Mouse (Mus musculus): ENCODE data around the gene Coq5.

Gene Coq5

DNA sequence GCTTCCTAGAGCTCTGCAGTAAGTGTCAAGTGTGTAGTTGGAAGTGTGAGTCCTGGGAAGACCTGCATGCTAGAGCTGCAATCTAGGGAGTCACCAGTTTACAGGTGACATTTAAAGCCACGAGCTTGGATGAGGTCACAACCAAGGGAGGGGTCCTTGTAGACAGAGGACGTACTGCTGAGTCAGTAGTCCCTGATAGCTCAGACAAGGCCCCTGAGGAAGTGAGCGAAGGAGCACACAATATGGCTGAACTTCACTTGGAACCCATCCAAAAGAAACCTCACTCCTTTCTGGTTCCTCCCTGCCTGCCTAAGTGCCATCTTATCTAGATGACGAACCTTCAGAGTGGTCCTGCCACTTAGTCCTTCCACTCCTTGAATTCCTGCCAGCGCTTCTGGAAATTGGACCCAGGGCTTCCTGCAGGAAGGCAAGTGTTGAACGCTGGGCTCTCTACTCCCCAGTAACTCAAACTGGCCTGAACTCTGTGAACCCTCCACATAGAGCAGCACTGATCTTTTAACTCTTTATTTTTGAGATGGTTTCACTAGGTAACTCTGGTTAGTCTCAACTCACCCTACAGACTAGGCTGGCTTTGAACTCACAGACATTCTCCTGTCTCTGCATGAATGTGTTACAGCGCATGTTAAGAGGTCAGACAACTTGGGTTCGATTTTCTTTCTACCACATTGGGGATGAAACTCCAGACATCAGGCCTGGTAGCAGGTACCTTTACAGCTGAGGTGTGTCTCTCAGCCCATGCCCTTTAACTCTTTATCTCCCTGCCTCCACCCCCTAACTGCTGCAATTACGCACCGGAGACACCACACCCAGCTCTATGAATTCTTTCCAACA is 33.6 kb downstream of the Coq5 start:
- no peak for DNase-seq (ENCODE audit: low spot score in 2 of 2)

DNA sequence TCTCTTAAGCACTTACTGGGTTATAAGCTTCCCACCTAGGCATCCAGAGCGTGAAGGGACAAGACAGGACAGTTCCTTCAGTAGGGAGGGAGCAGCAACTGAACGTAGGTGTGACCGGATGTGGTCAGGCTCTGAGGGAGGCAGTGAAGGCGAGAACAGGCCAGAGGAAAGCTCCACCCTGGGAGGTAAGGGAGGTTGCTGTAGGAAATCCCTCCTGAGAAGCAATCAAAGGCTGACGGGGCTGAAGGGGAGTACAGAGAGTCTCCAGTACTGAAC is 34.1 kb downstream of the Coq5 start:
- DNase-seq (ENCODE audit: low spot score in 2 of 2): no peak

GRCm38 (mm10) chr5:115316968-115317644 is 37.6 kb downstream of the Coq5 start:
- DNase-seq (ENCODE audit: low spot score in 2 of 2): no peak

- DNase-seq (ENCODE audit: low spot score in 2 of 2): no peak
Observed at GRCm38 (mm10) chr5:115317645-115318328, 38.3 kb downstream of the Coq5 start.

DNA sequence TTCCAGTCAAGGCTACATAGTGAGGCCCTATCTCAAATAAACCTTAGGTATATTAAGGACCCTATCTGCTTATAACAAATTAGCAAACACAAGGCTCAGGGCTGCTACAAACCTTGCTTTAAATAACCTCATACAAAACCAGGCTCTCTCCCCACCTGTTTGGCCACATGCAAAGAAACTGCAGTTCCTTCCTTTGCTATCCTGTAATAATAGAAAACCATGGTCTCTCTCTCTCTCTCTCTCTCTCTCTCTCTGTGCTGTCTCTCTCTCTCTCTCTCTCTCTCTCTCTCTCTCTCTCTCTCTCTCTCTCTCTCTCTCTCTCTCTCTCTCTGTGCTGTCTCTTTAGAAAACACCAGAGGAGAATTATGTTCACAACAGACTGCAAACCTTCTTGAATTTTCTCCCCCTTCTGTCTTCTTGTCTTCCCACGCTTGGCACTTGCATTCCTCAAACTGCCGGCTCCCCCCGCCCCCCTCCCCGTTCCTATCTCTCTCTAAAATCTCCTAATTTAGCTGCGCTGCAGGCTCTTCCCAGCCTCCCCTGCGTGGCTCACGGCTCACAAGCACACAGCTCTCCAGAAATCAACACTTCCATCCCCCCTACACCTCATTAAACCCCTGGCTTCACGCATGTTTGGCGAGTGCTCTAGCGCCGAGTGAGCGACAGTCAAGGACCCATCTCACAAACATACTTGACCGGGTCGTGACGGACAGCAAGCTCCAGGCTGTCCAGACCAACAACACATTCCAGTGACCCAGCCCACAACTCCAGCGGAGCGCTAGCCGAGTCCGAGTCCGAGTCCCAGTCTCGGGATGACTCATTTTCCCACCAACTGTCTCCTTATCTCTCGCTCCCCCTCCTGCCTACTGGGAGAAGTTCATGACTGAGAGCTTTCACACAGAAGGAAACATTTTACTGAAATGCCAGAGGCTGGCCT is 39.8 kb downstream of the Coq5 start:
- peak in 1 of 2 experiments; percentile 12 for DNase-seq (ENCODE audit: low spot score in 2 of 2)

GRCm38 (mm10) chr5:115326256-115326831 is 46.9 kb downstream of the Coq5 start:
- DNase-seq (ENCODE audit: low spot score in 2 of 2): peak; percentile 13 to 19

GRCm38 (mm10) chr5:115326875-115327609 is 47.6 kb downstream of the Coq5 start, which contains the start of gene Srsf9:
TSS of gene Srsf9 (plus strand) at chr5:115327177.
- peak; percentile 94 for DNase-seq (ENCODE audit: low spot score in 2 of 2)

DNA sequence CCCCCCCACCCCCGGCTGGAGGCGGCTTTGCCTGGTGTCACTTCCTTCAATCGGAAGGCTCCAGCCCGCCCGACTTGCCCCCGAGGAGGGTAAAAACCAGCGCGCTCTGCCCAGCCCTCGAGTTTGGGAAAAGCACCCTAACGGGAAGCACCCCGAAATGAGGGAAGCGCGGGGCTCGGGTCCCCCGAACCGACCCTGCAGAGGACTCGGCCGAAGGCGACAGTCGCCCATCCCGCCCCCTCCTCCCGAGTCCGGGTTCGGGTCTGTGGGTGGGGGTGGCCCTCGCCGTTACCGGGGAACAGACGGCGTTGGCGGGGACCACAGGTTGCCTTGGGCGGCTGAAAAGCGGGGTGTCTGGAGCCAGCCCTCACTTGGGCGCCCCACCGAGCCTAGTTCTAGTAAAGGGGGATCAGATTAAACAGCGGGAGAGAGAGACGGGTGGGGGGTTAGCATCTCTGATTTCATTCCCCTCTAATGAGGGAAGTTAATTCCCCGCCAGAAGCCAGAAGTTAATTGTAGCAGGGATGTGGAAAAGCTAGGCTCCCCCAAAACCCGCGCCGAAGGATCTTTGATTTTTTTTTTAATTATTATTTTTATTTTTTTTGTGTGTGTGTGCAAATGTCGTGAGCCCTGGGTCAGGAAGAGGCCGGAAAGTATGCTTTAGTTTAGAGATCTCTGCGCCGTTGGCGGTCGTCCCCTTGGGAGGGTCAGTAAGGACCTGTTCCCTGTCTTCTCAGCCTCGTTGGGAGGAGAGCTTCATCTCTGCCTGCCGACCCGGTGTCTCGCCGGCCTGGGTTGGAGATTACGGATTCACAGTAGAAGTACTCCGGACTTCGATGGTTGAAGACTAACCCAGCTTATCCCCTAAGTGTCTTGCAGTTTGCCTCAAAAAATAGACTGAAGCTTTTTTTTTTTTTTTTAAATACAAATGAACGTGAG is 48.4 kb downstream of the Coq5 start:
- DNase-seq (ENCODE audit: low spot score in 2 of 2): peak; percentile 26 to 35

- DNase-seq (ENCODE audit: low spot score in 2 of 2): no peak
Observed at GRCm38 (mm10) chr5:115330955-115331354, 51.5 kb downstream of the Coq5 start.

DNA sequence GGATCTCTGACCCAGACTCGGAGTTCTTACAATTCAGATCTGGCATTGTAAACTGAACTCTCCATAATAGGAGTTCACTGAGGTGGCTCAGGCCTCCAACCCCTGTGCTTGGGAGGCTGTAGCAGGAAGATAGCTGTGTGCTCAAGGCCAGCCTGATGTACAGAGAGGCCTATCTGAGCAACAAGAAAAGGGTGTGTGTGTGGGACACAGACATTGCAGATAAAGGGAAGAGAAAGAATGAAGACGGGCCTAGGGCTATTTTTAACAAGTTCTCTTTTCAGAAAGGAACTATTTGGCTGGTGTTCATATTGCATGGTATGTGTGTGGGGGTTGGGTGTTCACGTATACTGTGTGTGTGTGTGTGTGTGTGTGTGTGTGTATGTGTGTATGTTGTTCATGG is 54.2 kb downstream of the Coq5 start:
- DNase-seq (ENCODE audit: low spot score in 2 of 2): no peak

- DNase-seq (ENCODE audit: low spot score in 2 of 2): no peak
Observed at GRCm38 (mm10) chr5:115340007-115340406, 60.5 kb downstream of the Coq5 start.

- DNase-seq (ENCODE audit: low spot score in 2 of 2): peak; percentile 76 to 84
Observed at GRCm38 (mm10) chr5:115340577-115341313, 61.3 kb downstream of the Coq5 start, which contains the start of the genes Gatc and Triap1. TSS of gene Gatc (minus strand) at chr5:115341178. TSS of gene Triap1 (plus strand) at chr5:115341225.

DNA sequence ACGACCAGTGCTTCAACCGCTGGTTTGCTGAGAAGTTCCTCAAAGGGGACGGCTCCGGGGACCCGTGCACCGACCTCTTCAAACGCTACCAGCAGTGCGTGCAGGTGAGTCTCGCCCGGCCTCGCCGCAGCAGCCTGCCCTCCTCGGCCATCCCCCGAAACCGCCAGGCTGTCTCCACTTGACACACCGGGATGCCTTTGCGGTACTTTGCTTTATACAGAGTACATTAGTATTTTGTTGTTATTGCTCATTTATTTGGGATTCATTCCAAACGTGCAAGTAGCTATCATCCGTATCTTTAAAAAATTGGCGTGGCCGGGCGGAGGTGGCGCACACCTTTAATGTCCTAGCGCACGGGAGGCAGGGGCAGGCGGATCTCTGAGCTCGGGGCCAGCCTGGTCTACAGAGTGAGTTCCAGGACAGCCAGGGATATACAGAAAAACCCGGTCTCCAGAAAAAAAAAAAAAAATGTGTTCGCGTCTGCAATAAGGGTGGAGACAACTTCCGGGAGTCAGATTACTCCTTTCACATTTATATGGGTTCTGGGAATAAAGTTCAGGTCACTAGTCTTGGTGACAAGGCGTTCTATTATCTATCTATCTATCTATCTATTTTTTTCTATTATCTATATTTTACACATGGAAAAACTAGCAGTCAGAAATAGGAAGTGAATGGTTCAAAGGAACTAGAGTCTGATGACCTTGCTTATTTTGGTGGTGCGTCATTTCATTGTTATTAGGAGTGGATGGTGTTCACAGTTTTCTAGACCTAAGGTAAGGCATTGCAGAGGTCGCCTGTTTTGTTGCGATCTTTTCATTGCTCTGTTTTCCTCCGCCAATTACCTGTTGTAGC is 62.1 kb downstream of the Coq5 start:
- no peak for DNase-seq (ENCODE audit: low spot score in 2 of 2)

All from spleen, postnatal 14 days (tissue).